11 mouse cellular contexts compared by ENCODE assay signal in genomic region chr13:109651790-109652605, GRCm38 (mm10).
DNase-seq lines count a peak whose midpoint lies in the region; ATAC-seq and TF ChIP-seq lines count a peak whose summit lies in the region.
"Had no signal": no experiment of that assay in that cellular context is flagged by ENCODE, and none has a peak within 500 bp of the region (broad histone marks: within the 10 kb centered on the region; RNA-seq: fewer than 3 reads in every experiment).

No protein-coding gene starts in this region.

- H3K4me3 ChIP-seq in heart, embryonic 13.5 days, result no peak overlapping the region
- H3K4me3 ChIP-seq in liver, embryonic 14.5 days (ENCODE audit: insufficient read depth in 1 of 2, low read depth in 2 of 2, low read length in 2 of 2), result no peak overlapping the region
- H3K4me3 ChIP-seq: embryonic facial prominence, embryonic 13.5 days; neural tube, embryonic 13.5 days had no signal

- intact Hi-C loops in gastrocnemius, postnatal 36 days (cut with DNase I), result no loop called here
- intact Hi-C loops in left cerebral cortex, postnatal 10 days (cut with DNase I), result no loop called here

- ATAC-seq in heart, embryonic 13.5 days (ENCODE audit: extremely low read depth, insufficient number of reproducible peaks, low FRiP score, low TSS enrichment), result peak; percentile 78
- peak; percentile 92 for ATAC-seq in liver, embryonic 14.5 days (ENCODE audit: insufficient read depth)

- TF ChIP-seq EP300 in liver, embryonic 14.5 days (IDR thresholded peaks at IDR 0.05; ENCODE audit: low read depth), result peak; percentile 92

- H3K27me3 ChIP-seq in heart, embryonic 13.5 days (replicated peaks), result no peaks in the 10 kb centered on the region
- H3K27me3 ChIP-seq in liver, embryonic 14.5 days (ENCODE audit: control insufficient read depth, insufficient read depth, low read length), result no peaks in the 10 kb centered on the region
- H3K27me3 ChIP-seq: CH12.LX; neural tube, embryonic 13.5 days had no signal

- H3K9ac ChIP-seq in heart, embryonic 13.5 days, result no peak overlapping the region
- H3K9ac ChIP-seq in liver, embryonic 14.5 days (replicated peaks), result peak overlapping the region; percentile 5
- H3K9ac ChIP-seq: embryonic facial prominence, embryonic 13.5 days; neural tube, embryonic 13.5 days had no signal

- H3K4me1 ChIP-seq in heart, embryonic 13.5 days, result peaks cover 45% of the 10 kb centered on the region
- peaks cover 53 to 55% of the 10 kb centered on the region in 2 experiments for H3K4me1 ChIP-seq in liver, embryonic 14.5 days (replicated peaks; ENCODE audit: control insufficient read depth in 2 of 2, insufficient read depth in 2 of 2, low read length in 1 of 2)

- 49% methylated on average over 10 of the region's 10 CpGs for WGBS in heart, embryonic 13.5 days
- 35% methylated on average over 10 of the region's 10 CpGs for WGBS in liver, embryonic 14.5 days (ENCODE audit: insufficient replicate concordance)

- no peak for DNase-seq in heart, adult 9 months (ENCODE audit: low spot score in 2 of 2)
- DNase-seq in ES-CJ7 (ENCODE audit: low read depth, low spot score), result peak; percentile 28
- peak; percentile 79 for DNase-seq in c-Kit-negative CD71-positive TER-119-positive erythroid progenitor cells, embryonic 14.5 days (ENCODE audit: low read depth, low spot score)
- DNase-seq in liver, embryonic 14.5 days (ENCODE audit: low read depth in 3 of 3, low spot score in 3 of 3), result peak; percentile 86 to 90 (median 88)
- DNase-seq in adrenal gland, adult 2 months, result no peak
- no peak for DNase-seq in gastrocnemius, postnatal 36 days
- no peak for DNase-seq in left cerebral cortex, postnatal 10 days (ENCODE audit: extremely low spot score in 1 of 2, low spot score in 2 of 2)

- H3K9me3 ChIP-seq in heart, embryonic 13.5 days, result no peaks in the 10 kb centered on the region
- no peaks in the 10 kb centered on the region for H3K9me3 ChIP-seq in liver, embryonic 14.5 days (ENCODE audit: control insufficient read depth, low read length)
- H3K9me3 ChIP-seq: embryonic facial prominence, embryonic 13.5 days; neural tube, embryonic 13.5 days had no signal

- TF ChIP-seq CTCF in liver, embryonic 14.5 days (IDR thresholded peaks at IDR 0.05; ENCODE audit: low read depth), result no peak

- H3K36me3 ChIP-seq in heart, embryonic 13.5 days, result no peaks in the 10 kb centered on the region
- no peaks in the 10 kb centered on the region for H3K36me3 ChIP-seq in liver, embryonic 14.5 days (replicated peaks; ENCODE audit: control insufficient read depth, insufficient read depth, low read depth)
- H3K36me3 ChIP-seq: embryonic facial prominence, embryonic 13.5 days; neural tube, embryonic 13.5 days had no signal

- peak overlapping the region; percentile 53 for H3K27ac ChIP-seq in heart, embryonic 13.5 days (replicated peaks)
- H3K27ac ChIP-seq in liver, embryonic 14.5 days, result peak overlapping the region; percentile 76
- H3K27ac ChIP-seq: embryonic facial prominence, embryonic 13.5 days; neural tube, embryonic 13.5 days had no signal

- H3K4me2 ChIP-seq in heart, embryonic 13.5 days, result no peak overlapping the region
- peak overlapping the region; percentile 30 for H3K4me2 ChIP-seq in liver, embryonic 14.5 days (ENCODE audit: low read depth)
- H3K4me2 ChIP-seq: embryonic facial prominence, embryonic 13.5 days; neural tube, embryonic 13.5 days had no signal

Comparison
In these comparisons a context has a peak if more than half of its experiments do, and no peak if none do; other contexts are left out.
1. DNase-seq: peak in ES-CJ7 (single experiment), c-Kit-negative CD71-positive TER-119-positive erythroid progenitor cells, embryonic 14.5 days (single experiment) and liver, embryonic 14.5 days (3 of 3); none in heart, adult 9 months (0 of 2), adrenal gland, adult 2 months (single experiment), gastrocnemius, postnatal 36 days (0 of 2) and left cerebral cortex, postnatal 10 days (0 of 2).